14 mouse cellular contexts compared by ENCODE assay signal in the genomic region with DNA sequence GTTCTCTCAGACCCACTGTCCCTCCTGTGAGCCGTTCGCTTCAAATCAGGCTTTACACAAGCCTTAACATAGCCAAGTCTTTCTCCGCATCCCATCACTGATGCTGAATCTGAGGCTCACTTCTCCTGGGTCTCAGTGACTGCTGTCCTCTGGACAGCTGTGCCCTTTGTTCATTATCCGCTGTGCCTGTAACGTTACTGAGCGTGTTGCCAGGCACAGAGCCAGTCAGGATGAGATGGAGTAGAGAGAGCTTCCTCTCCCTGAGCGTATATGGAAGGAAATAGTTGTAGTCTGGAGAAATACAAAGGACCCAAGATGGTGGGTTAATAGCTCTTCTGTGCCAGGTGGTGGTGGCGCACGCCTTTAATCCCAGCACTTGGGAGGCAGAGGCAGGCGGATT. TPM values are rescaled to one million over a fixed set of nuclear protein-coding genes. Genes with fewer than 3 reads are reported as not detected.
DNase-seq lines count a peak whose midpoint lies in the region; ATAC-seq and TF ChIP-seq lines count a peak whose summit lies in the region.
"Had no signal": no experiment of that assay in that cellular context is flagged by ENCODE, and none has a peak within 500 bp of the region (broad histone marks: within the 10 kb centered on the region; RNA-seq: fewer than 3 reads in every experiment).

No protein-coding gene starts in this region.

- no peak for TF ChIP-seq POLR2A in olfactory bulb, adult 2 months (IDR thresholded peaks at IDR 0.05; ENCODE audit: insufficient read depth, low read depth, low read length)

- H3K27me3 ChIP-seq in heart, embryonic 10.5 days (ENCODE audit: insufficient read depth, poor library complexity, severe bottlenecking): no peaks in the 10 kb centered on the region
- no peaks in the 10 kb centered on the region for H3K27me3 ChIP-seq in megakaryocyte, embryonic 14.5 days (replicated peaks)
- H3K27me3 ChIP-seq: stomach, embryonic 15.5 days had no signal

- no peak for TF ChIP-seq CTCF in olfactory bulb, adult 2 months (IDR thresholded peaks at IDR 0.05; ENCODE audit: insufficient read depth, low read depth, low read length)

- peaks cover 24% of the 10 kb centered on the region for H3K4me1 ChIP-seq in heart, embryonic 10.5 days
- H3K4me1 ChIP-seq in megakaryocyte, embryonic 14.5 days: peaks cover 53% of the 10 kb centered on the region
- peaks cover 38% of the 10 kb centered on the region for H3K4me1 ChIP-seq in olfactory bulb, adult 2 months (ENCODE audit: control insufficient read depth, insufficient read depth, low read length)

- H3K9me3 ChIP-seq in heart, embryonic 10.5 days: peaks cover 5% of the 10 kb centered on the region; the same call in 1 of the 2 replicates
- H3K9me3 ChIP-seq in megakaryocyte, embryonic 14.5 days: peaks cover 12% of the 10 kb centered on the region
- H3K9me3 ChIP-seq: stomach, embryonic 15.5 days had no signal

- no peak for ATAC-seq in megakaryocyte, adult 5-6 weeks (ENCODE audit: poor library complexity, severe bottlenecking)
- ATAC-seq: activated CD4-positive, CD25-positive, alpha-beta regulatory T cell, adult 4 months had no signal

- no peak overlapping the region for H3K27ac ChIP-seq in heart, embryonic 10.5 days
- peak overlapping the region; percentile 66 for H3K27ac ChIP-seq in olfactory bulb, adult 2 months (ENCODE audit: insufficient read depth, low read depth, low read length)
- H3K27ac ChIP-seq: hindbrain, embryonic 14.5 days; limb, embryonic 10.5 days; stomach, embryonic 15.5 days had no signal

- peaks cover 28% of the 10 kb centered on the region for H3K36me3 ChIP-seq in heart, embryonic 10.5 days
- peaks cover 55% of the 10 kb centered on the region for H3K36me3 ChIP-seq in megakaryocyte, embryonic 14.5 days (replicated peaks; ENCODE audit: low read length)

- WGBS in heart, embryonic 10.5 days: 83% methylated on average over 10 of the region's 10 CpGs
- WGBS in olfactory bulb, adult 2 months: 65% methylated on average over 10 of the region's 10 CpGs

- no peak overlapping the region for H3K4me3 ChIP-seq in heart, embryonic 10.5 days
- H3K4me3 ChIP-seq in megakaryocyte, embryonic 14.5 days (replicated peaks): peak overlapping the region; percentile 9
- H3K4me3 ChIP-seq in olfactory bulb, adult 2 months (ENCODE audit: insufficient read depth, low read depth, low read length): no peak overlapping the region
- H3K4me3 ChIP-seq: erythroblast, embryonic 14.5 days; limb, embryonic 10.5 days; stomach, embryonic 15.5 days had no signal

- peak; percentile 41 to 71 for DNase-seq in heart, adult 18-20 months
- DNase-seq in heart, embryonic 10.5 days (ENCODE audit: low spot score): no peak
- DNase-seq in kidney, postnatal 14 days: peak; percentile 66
- no peak for DNase-seq in urinary bladder, postnatal 10 days (ENCODE audit: low spot score)
- DNase-seq in right cerebral cortex, postnatal 10 days (ENCODE audit: low spot score in 2 of 2): no peak
- DNase-seq: thymus, postnatal 36 days had no signal

RNA-seq across cellular contexts. Expression of gene Hmgcl, which starts 3.2 kb away (rescaled TPM):
- 10 to 100 TPM; 87.3 to 91.7 TPM for total RNA-seq in heart, adult 18-20 months (2021)
- 67.5 and 77.1 TPM in 2 replicates for polyA plus RNA-seq in heart, embryonic 10.5 days (2016; fragmentation: Nextera tagmentation; extraction: Ambion mirVana)
- 27.0 and 31.8 TPM in 2 replicates for polyA plus RNA-seq in megakaryocyte, embryonic 14.5 days (2012; ENCODE audit: insufficient read depth, low replicate concordance)
- total RNA-seq in megakaryocyte, adult 5-6 weeks (2015): 60.7 and 76.8 TPM in 2 replicates
- total RNA-seq in megakaryocyte, adult 5-6 weeks (2017): 54.9 and 60.4 TPM in 2 replicates
- not detected in 2 replicates for polyA plus RNA-seq in olfactory bulb, adult 2 months (2012; ENCODE audit: insufficient read depth, insufficient read length, low replicate concordance, missing spikeins)

RNA-seq across cellular contexts. Expression of gene Gale, which starts 14.1 kb away (rescaled TPM):
- total RNA-seq in heart, adult 18-20 months (2021): 1 to 10 TPM; 1.8 to 2.7 TPM
- polyA plus RNA-seq in heart, embryonic 10.5 days (2016; fragmentation: Nextera tagmentation; extraction: Ambion mirVana): 46.0 and 48.0 TPM in 2 replicates
- polyA plus RNA-seq in megakaryocyte, embryonic 14.5 days (2012; ENCODE audit: insufficient read depth, low replicate concordance): 71.2 and 91.8 TPM in 2 replicates
- 6.4 and 7.6 TPM in 2 replicates for total RNA-seq in megakaryocyte, adult 5-6 weeks (2015)
- 10.0 and 11.6 TPM in 2 replicates for total RNA-seq in megakaryocyte, adult 5-6 weeks (2017)
- polyA plus RNA-seq in olfactory bulb, adult 2 months (2012; ENCODE audit: insufficient read depth, insufficient read length, low replicate concordance, missing spikeins): not detected in 2 replicates

RNA-seq across cellular contexts. Expression of gene Lypla2, which starts 23.0 kb away (rescaled TPM):
- 10 to 100 TPM; 36.6 to 37.8 TPM for total RNA-seq in heart, adult 18-20 months (2021)
- 105 and 134 TPM in 2 replicates for polyA plus RNA-seq in heart, embryonic 10.5 days (2016; fragmentation: Nextera tagmentation; extraction: Ambion mirVana)
- polyA plus RNA-seq in megakaryocyte, embryonic 14.5 days (2012; ENCODE audit: insufficient read depth, low replicate concordance): 295 and 453 TPM in 2 replicates
- total RNA-seq in megakaryocyte, adult 5-6 weeks (2015): 49.7 and 51.4 TPM in 2 replicates
- total RNA-seq in megakaryocyte, adult 5-6 weeks (2017): 21.4 and 25.3 TPM in 2 replicates
- not detected in 2 replicates for polyA plus RNA-seq in olfactory bulb, adult 2 months (2012; ENCODE audit: insufficient read depth, insufficient read length, low replicate concordance, missing spikeins)

RNA-seq across cellular contexts. Expression of gene Fuca1, which starts 28.9 kb away (rescaled TPM):
- total RNA-seq in heart, adult 18-20 months (2021): 10 to 100 TPM; 31.7 to 35.3 TPM
- 44.2 and 51.2 TPM in 2 replicates for polyA plus RNA-seq in heart, embryonic 10.5 days (2016; fragmentation: Nextera tagmentation; extraction: Ambion mirVana)
- 19.9 and 22.2 TPM in 2 replicates for polyA plus RNA-seq in megakaryocyte, embryonic 14.5 days (2012; ENCODE audit: insufficient read depth, low replicate concordance)
- 72.1 and 86.7 TPM in 2 replicates for total RNA-seq in megakaryocyte, adult 5-6 weeks (2015)
- total RNA-seq in megakaryocyte, adult 5-6 weeks (2017): 143 and 189 TPM in 2 replicates
- not detected in 2 replicates for polyA plus RNA-seq in olfactory bulb, adult 2 months (2012; ENCODE audit: insufficient read depth, insufficient read length, low replicate concordance, missing spikeins)

RNA-seq across cellular contexts. Expression of gene Pithd1, which starts 37.6 kb away (rescaled TPM):
- 10 to 100 TPM; 22.1 to 25.1 TPM for total RNA-seq in heart, adult 18-20 months (2021)
- 50.8 and 67.8 TPM in 2 replicates for polyA plus RNA-seq in heart, embryonic 10.5 days (2016; fragmentation: Nextera tagmentation; extraction: Ambion mirVana)
- 41.3 and 62.6 TPM in 2 replicates for polyA plus RNA-seq in megakaryocyte, embryonic 14.5 days (2012; ENCODE audit: insufficient read depth, low replicate concordance)
- 14.9 and 18.5 TPM in 2 replicates for total RNA-seq in megakaryocyte, adult 5-6 weeks (2015)
- 20.6 and 26.2 TPM in 2 replicates for total RNA-seq in megakaryocyte, adult 5-6 weeks (2017)
- polyA plus RNA-seq in olfactory bulb, adult 2 months (2012; ENCODE audit: insufficient read depth, insufficient read length, low replicate concordance, missing spikeins): 351 TPM in 1 of 2 replicates, not detected in the other

Comparison
In these comparisons a context has a peak if more than half of its experiments do, and no peak if none do; other contexts are left out.
1. DNase-seq: peak in heart, adult 18-20 months (2 of 2) and kidney, postnatal 14 days (single experiment); none in heart, embryonic 10.5 days (single experiment), urinary bladder, postnatal 10 days (single experiment) and right cerebral cortex, postnatal 10 days (0 of 2).
2. RNA of gene Hmgcl, which starts 3.2 kb away (polyA plus RNA-seq): 67.5 to 77.1 TPM in heart, embryonic 10.5 days and 27.0 to 31.8 TPM in megakaryocyte, embryonic 14.5 days; not detected in olfactory bulb, adult 2 months; every median in the first group is over 10 times any median in the second.
3. RNA of gene Gale, which starts 14.1 kb away (polyA plus RNA-seq): 71.2 to 91.8 TPM in megakaryocyte, embryonic 14.5 days and 46.0 to 48.0 TPM in heart, embryonic 10.5 days; not detected in olfactory bulb, adult 2 months; every median in the first group is over 10 times any median in the second.